Mouse (Mus musculus): ENCODE results near the gene Krtap1-3. TPM values are rescaled to one million over a fixed set of nuclear protein-coding genes. Genes with fewer than 3 reads are reported as not detected.

Krtap1-3 gene
- polyA plus RNA-seq, 1 experiment from 2014 or later, result not detected

GRCm38 (mm10) chr11:99547892-99548291, 43.2 kb downstream of the Krtap1-3 start:
- no peak for ATAC-seq (ENCODE audit: insufficient read depth, low FRiP score)
- Histone ChIP-seq H3K9me3 (replicated peaks; ENCODE audit: control insufficient read depth, low read length) (no peaks in the 10 kb centered on the region; the same call in 1 of the 2 replicates), H3K4me2 (ENCODE audit: low read depth, low read length) (no peak overlapping the region), H3K4me1 (ENCODE audit: control insufficient read depth, insufficient read depth, low read length) (no peaks in the 10 kb centered on the region), H3K9ac (ENCODE audit: low read length) (no peak overlapping the region), H3K27me3 (ENCODE audit: control insufficient read depth, insufficient read depth, low read length) (no peaks in the 10 kb centered on the region), H3K36me3 (ENCODE audit: control insufficient read depth, insufficient read depth, low read length) (no peaks in the 10 kb centered on the region), H3K4me3 (replicated peaks; ENCODE audit: low read length) (no peak overlapping the region), H3K27ac (ENCODE audit: low read length) (no peak overlapping the region)

Other genes starting within 250 kb of the Krtap1-3 start
- 0.15 TPM in 1 of 2 replicates, not detected in the other for gene Krt27, start 240.2 kb downstream of the Krtap1-3 start, polyA plus RNA-seq (2015; fragmentation: Nextera tagmentation; extraction: Ambion mirVana)
- gene Krt28, start 216.4 kb downstream of the Krtap1-3 start, polyA plus RNA-seq (2015; fragmentation: Nextera tagmentation; extraction: Ambion mirVana), result 0.14 and 0.21 TPM in 2 replicates
- 22.3 and 24.1 TPM in 2 replicates for gene Krt10, start 202.0 kb downstream of the Krtap1-3 start, polyA plus RNA-seq (2015; fragmentation: Nextera tagmentation; extraction: Ambion mirVana)
- gene Krt12, start 169.1 kb downstream of the Krtap1-3 start, polyA plus RNA-seq (2015; fragmentation: Nextera tagmentation; extraction: Ambion mirVana), result 0.12 and 0.19 TPM in 2 replicates
- 16.6 and 23.3 TPM in 2 replicates for gene Krt20, start 153.2 kb downstream of the Krtap1-3 start, polyA plus RNA-seq (2015; fragmentation: Nextera tagmentation; extraction: Ambion mirVana)
- 92.1 and 140 TPM in 2 replicates for gene Krt23, start 98.2 kb downstream of the Krtap1-3 start, polyA plus RNA-seq (2015; fragmentation: Nextera tagmentation; extraction: Ambion mirVana)
- 0.14 TPM in 1 of 2 replicates, not detected in the other for gene Krt39, start 70.0 kb downstream of the Krtap1-3 start, polyA plus RNA-seq (2015; fragmentation: Nextera tagmentation; extraction: Ambion mirVana)
- gene Krt40, start 48.2 kb downstream of the Krtap1-3 start, polyA plus RNA-seq (2015; fragmentation: Nextera tagmentation; extraction: Ambion mirVana), result not detected in 2 replicates
- not detected in 2 replicates for gene Krtap3-3, start 40.5 kb downstream of the Krtap1-3 start, polyA plus RNA-seq (2015; fragmentation: Nextera tagmentation; extraction: Ambion mirVana)
- not detected in 2 replicates for gene Krtap3-2, start 34.5 kb downstream of the Krtap1-3 start, polyA plus RNA-seq (2015; fragmentation: Nextera tagmentation; extraction: Ambion mirVana)
- not detected in 2 replicates for gene Gm11939, start 31.9 kb downstream of the Krtap1-3 start, polyA plus RNA-seq (2015; fragmentation: Nextera tagmentation; extraction: Ambion mirVana)
- not detected in 2 replicates for gene Krtap3-1, start 24.7 kb downstream of the Krtap1-3 start, polyA plus RNA-seq (2015; fragmentation: Nextera tagmentation; extraction: Ambion mirVana)
- not detected in 2 replicates for gene Krtap1-5, start 10.3 kb downstream of the Krtap1-3 start, polyA plus RNA-seq (2015; fragmentation: Nextera tagmentation; extraction: Ambion mirVana)
- not detected in 2 replicates for gene Krtap1-4, start 7.7 kb downstream of the Krtap1-3 start, polyA plus RNA-seq (2015; fragmentation: Nextera tagmentation; extraction: Ambion mirVana)
- not detected in 2 replicates for gene Krtap9-3, start 6.8 kb upstream of the Krtap1-3 start, polyA plus RNA-seq (2015; fragmentation: Nextera tagmentation; extraction: Ambion mirVana)
- gene Gm11938, start 12.0 kb upstream of the Krtap1-3 start, polyA plus RNA-seq (2015; fragmentation: Nextera tagmentation; extraction: Ambion mirVana), result not detected in 2 replicates
- gene Gm11937, start 18.9 kb upstream of the Krtap1-3 start, polyA plus RNA-seq (2015; fragmentation: Nextera tagmentation; extraction: Ambion mirVana), result not detected in 2 replicates
- gene Krtap2-4, start 23.5 kb upstream of the Krtap1-3 start, polyA plus RNA-seq (2015; fragmentation: Nextera tagmentation; extraction: Ambion mirVana), result not detected in 2 replicates
- gene Gm11562, start 29.1 kb upstream of the Krtap1-3 start, polyA plus RNA-seq (2015; fragmentation: Nextera tagmentation; extraction: Ambion mirVana), result not detected in 2 replicates
- not detected in 2 replicates for gene Krtap4-1, start 36.9 kb upstream of the Krtap1-3 start, polyA plus RNA-seq (2015; fragmentation: Nextera tagmentation; extraction: Ambion mirVana)
- not detected in 2 replicates for gene Krtap4-2, start 43.7 kb upstream of the Krtap1-3 start, polyA plus RNA-seq (2015; fragmentation: Nextera tagmentation; extraction: Ambion mirVana)
- gene Krtap4-7, start 52.8 kb upstream of the Krtap1-3 start, polyA plus RNA-seq (2015; fragmentation: Nextera tagmentation; extraction: Ambion mirVana), result not detected in 2 replicates
- not detected in 2 replicates for gene Gm11555, start 58.9 kb upstream of the Krtap1-3 start, polyA plus RNA-seq (2015; fragmentation: Nextera tagmentation; extraction: Ambion mirVana)
- not detected in 2 replicates for gene Gm11563, start 67.6 kb upstream of the Krtap1-3 start, polyA plus RNA-seq (2015; fragmentation: Nextera tagmentation; extraction: Ambion mirVana)
- not detected in 2 replicates for gene Krtap4-6, start 74.6 kb upstream of the Krtap1-3 start, polyA plus RNA-seq (2015; fragmentation: Nextera tagmentation; extraction: Ambion mirVana)
- gene Gm14190, start 99.4 kb upstream of the Krtap1-3 start, polyA plus RNA-seq (2015; fragmentation: Nextera tagmentation; extraction: Ambion mirVana), result not detected in 2 replicates
- not detected in 2 replicates for gene Gm14180, start 143.0 kb upstream of the Krtap1-3 start, polyA plus RNA-seq (2015; fragmentation: Nextera tagmentation; extraction: Ambion mirVana)
- not detected in 2 replicates for gene Gm11595, start 181.6 kb upstream of the Krtap1-3 start, polyA plus RNA-seq (2015; fragmentation: Nextera tagmentation; extraction: Ambion mirVana)
- gene Krtap4-8, start 189.4 kb upstream of the Krtap1-3 start, polyA plus RNA-seq (2015; fragmentation: Nextera tagmentation; extraction: Ambion mirVana), result not detected in 2 replicates
- gene Krtap4-9, start 193.9 kb upstream of the Krtap1-3 start, polyA plus RNA-seq (2015; fragmentation: Nextera tagmentation; extraction: Ambion mirVana), result not detected in 2 replicates
- gene Gm11596, start 202.1 kb upstream of the Krtap1-3 start, polyA plus RNA-seq (2015; fragmentation: Nextera tagmentation; extraction: Ambion mirVana), result not detected in 2 replicates
- gene Gm11569, start 207.6 kb upstream of the Krtap1-3 start, polyA plus RNA-seq (2015; fragmentation: Nextera tagmentation; extraction: Ambion mirVana), result not detected in 2 replicates
- gene Gm11554, start 213.1 kb upstream of the Krtap1-3 start, polyA plus RNA-seq (2015; fragmentation: Nextera tagmentation; extraction: Ambion mirVana), result not detected in 2 replicates
- not detected in 2 replicates for gene Krtap4-13, start 218.6 kb upstream of the Krtap1-3 start, polyA plus RNA-seq (2015; fragmentation: Nextera tagmentation; extraction: Ambion mirVana)
- not detected in 2 replicates for gene Gm11564, start 224.3 kb upstream of the Krtap1-3 start, polyA plus RNA-seq (2015; fragmentation: Nextera tagmentation; extraction: Ambion mirVana)
- not detected in 2 replicates for gene 2300003K06Rik, start 246.7 kb upstream of the Krtap1-3 start, polyA plus RNA-seq (2015; fragmentation: Nextera tagmentation; extraction: Ambion mirVana)